Mouse (Mus musculus) liver, embryonic 12.5 days (tissue): ENCODE measurements around the gene Hoxa6. TPM values are rescaled to one million over a fixed set of nuclear protein-coding genes. Genes with fewer than 3 reads are reported as not detected.

ENCODE experiments used
- ATAC-seq: fragments of 200-750 bp; cut with Nextera tagmentation; 2 replicates; pipeline ENCODE4 v1.8.0; 2017; ENCODE audit warnings: moderate number of reproducible peaks, mild to moderate bottlenecking, moderate library complexity
- H3K27ac ChIP-seq: fragments of 300-500 bp; sonication (generic); 2 replicates; pipeline ENCODE4 v1.5.1; 2016; ENCODE audit warnings: mild to moderate bottlenecking
- H3K27me3 ChIP-seq: fragments of 300-500 bp; sonication (generic); replicated peaks from 2 replicates; pipeline ENCODE4 v1.6.1; 2016; ENCODE audit warnings: mild to moderate bottlenecking, moderate library complexity
- H3K36me3 ChIP-seq: fragments of 300-500 bp; sonication (generic); 2 replicates; pipeline ENCODE4 v1.6.1; 2016; ENCODE audit warnings: mild to moderate bottlenecking, moderate library complexity
- H3K4me1 ChIP-seq: fragments of 300-500 bp; sonication (generic); 2 replicates; pipeline ENCODE4 v1.6.1; 2016
- H3K4me2 ChIP-seq: fragments of 300-500 bp; sonication (generic); 2 replicates; pipeline ENCODE4 v1.6.1; 2016; ENCODE audit warnings: mild to moderate bottlenecking, moderate library complexity
- H3K4me3 ChIP-seq: fragments of 300-500 bp; sonication (generic); 2 replicates; pipeline ENCODE4 v1.5.1; 2016; ENCODE audit warnings: mild to moderate bottlenecking, moderate library complexity
- H3K9ac ChIP-seq: fragments of 300-500 bp; sonication (generic); 2 replicates; pipeline ENCODE4 v1.6.1; 2016; ENCODE audit warnings: mild to moderate bottlenecking, moderate library complexity
- H3K9me3 ChIP-seq: fragments of 300-500 bp; sonication (generic); replicated peaks from 2 replicates; pipeline ENCODE4 v1.6.1; 2016; ENCODE audit warnings: mild to moderate bottlenecking, moderate library complexity
- WGBS: fragments of 180-500 bp; shearing (Covaris S2); methylation state at CpG from one replicate; pipeline ENCODE4 v1.1.7; 2016; ENCODE audit not compliant: insufficient replicate concordance; 5-methylcytosine and 5-hydroxymethylcytosine counted together
- polyA plus RNA-seq: library from polyadenylated mRNA; unstranded; fragments of >200 nt; fragmentation: Nextera tagmentation; extraction: Ambion mirVana; gene quantifications from 2 replicates; pipeline ENCODE4 v1.2.1, GENCODE M21; 2016

Hoxa6 gene
- polyA plus RNA-seq, 1 experiment from 2014 or later, result 0.14 TPM

- H3K9ac ChIP-seq, result no peak overlapping the region
- no peak for ATAC-seq
These were observed 38.4 kb upstream of the Hoxa6 start for GRCm38 (mm10) chr6:52246916-52247315.

GRCm38 (mm10) chr6:52246403-52246803 lies 37.9 kb upstream of the Hoxa6 start:
- no peaks in the 10 kb centered on the region for H3K9me3 ChIP-seq
- H3K9ac ChIP-seq, result no peak overlapping the region
- no peak for ATAC-seq
- no peak overlapping the region for H3K27ac ChIP-seq
- peaks cover 98% of the 10 kb centered on the region for H3K27me3 ChIP-seq
- H3K36me3 ChIP-seq, result no peaks in the 10 kb centered on the region
- WGBS, result 1% methylated on average over 26 of the region's 26 CpGs
- H3K4me2 ChIP-seq, result no peak overlapping the region
- peaks cover 7% of the 10 kb centered on the region; the same call in 1 of the 2 replicates for H3K4me1 ChIP-seq
- no peak overlapping the region for H3K4me3 ChIP-seq

More at GRCm38 (mm10) chr6:52246916-52247315, 38.4 kb upstream of the Hoxa6 start:
- Histone ChIP-seq H3K27me3 (peaks cover 98% of the 10 kb centered on the region), H3K4me2 (no peak overlapping the region), H3K4me1 (peaks cover 7% of the 10 kb centered on the region; the same call in 1 of the 2 replicates), H3K9me3 (no peaks in the 10 kb centered on the region), H3K4me3 (no peak overlapping the region), H3K27ac (no peak overlapping the region), H3K36me3 (no peaks in the 10 kb centered on the region)
- WGBS, result 3% methylated on average over 3 of the region's 3 CpGs

GRCm38 (mm10) chr6:52245757-52246142 lies 37.2 kb upstream of the Hoxa6 start, which contains the start of gene Hoxa11:
Hoxa11 (minus strand) TSS chr6:52245810.
- no peak within 1 kb of the TSS for H3K4me2 ChIP-seq
- peaks cover 7% of the 10 kb centered on the region; the same call in 1 of the 2 replicates for H3K4me1 ChIP-seq
- no peaks in the 10 kb centered on the region for H3K36me3 ChIP-seq
- ATAC-seq, result no peak
- H3K9me3 ChIP-seq, result no peaks in the 10 kb centered on the region
- H3K27ac ChIP-seq, result no peak within 1 kb of the TSS
- no peak within 1 kb of the TSS for H3K4me3 ChIP-seq
- peaks cover 98% of the 10 kb centered on the region for H3K27me3 ChIP-seq
- 3% methylated on average over 20 of the region's 20 CpGs for WGBS
- no peak within 1 kb of the TSS for H3K9ac ChIP-seq

GRCm38 (mm10) chr6:52245040-52245756 lies 36.7 kb upstream of the Hoxa6 start:
- Histone ChIP-seq H3K4me3 (no peak overlapping the region), H3K27ac (no peak overlapping the region), H3K9me3 (no peaks in the 10 kb centered on the region), H3K9ac (no peak overlapping the region), H3K4me1 (peaks cover 7% of the 10 kb centered on the region; the same call in 1 of the 2 replicates), H3K4me2 (no peak overlapping the region), H3K36me3 (no peaks in the 10 kb centered on the region), H3K27me3 (peaks cover 98% of the 10 kb centered on the region)
- WGBS, result 1% methylated on average over 71 of the region's 71 CpGs
- no peak for ATAC-seq

- WGBS, result 2% methylated on average over 23 of the region's 23 CpGs
- no peak overlapping the region for H3K27ac ChIP-seq
- peaks cover 7% of the 10 kb centered on the region; the same call in 1 of the 2 replicates for H3K4me1 ChIP-seq
- no peak overlapping the region for H3K4me3 ChIP-seq
- H3K4me2 ChIP-seq, result no peak overlapping the region
- no peak for ATAC-seq
- peaks cover 98% of the 10 kb centered on the region for H3K27me3 ChIP-seq
- H3K9ac ChIP-seq, result no peak overlapping the region
- no peaks in the 10 kb centered on the region for H3K9me3 ChIP-seq
- no peaks in the 10 kb centered on the region for H3K36me3 ChIP-seq
These were observed 36.0 kb upstream of the Hoxa6 start for GRCm38 (mm10) chr6:52244471-52245039.

GRCm38 (mm10) chr6:52243681-52244121 lies 35.2 kb upstream of the Hoxa6 start:
- H3K27ac ChIP-seq, result no peak overlapping the region
- no peak overlapping the region for H3K9ac ChIP-seq
- 1% methylated on average over 12 of the region's 12 CpGs for WGBS
- H3K4me1 ChIP-seq, result peaks cover 7% of the 10 kb centered on the region; the same call in 1 of the 2 replicates
- no peaks in the 10 kb centered on the region for H3K36me3 ChIP-seq
- no peak overlapping the region for H3K4me2 ChIP-seq
- ATAC-seq, result no peak
- H3K4me3 ChIP-seq, result no peak overlapping the region
- H3K9me3 ChIP-seq, result no peaks in the 10 kb centered on the region
- H3K27me3 ChIP-seq, result peaks cover 98% of the 10 kb centered on the region

GRCm38 (mm10) chr6:52242801-52243332 lies 34.3 kb upstream of the Hoxa6 start:
- no peak for ATAC-seq
- H3K36me3 ChIP-seq, result no peaks in the 10 kb centered on the region
- H3K9me3 ChIP-seq, result no peaks in the 10 kb centered on the region
- H3K4me2 ChIP-seq, result no peak overlapping the region
- H3K27ac ChIP-seq, result no peak overlapping the region
- H3K9ac ChIP-seq, result no peak overlapping the region
- H3K4me1 ChIP-seq, result peaks cover 7% of the 10 kb centered on the region; the same call in 1 of the 2 replicates
- H3K27me3 ChIP-seq, result peaks cover 98% of the 10 kb centered on the region
- 8% methylated on average over 4 of the region's 4 CpGs for WGBS
- no peak overlapping the region for H3K4me3 ChIP-seq

GRCm38 (mm10) chr6:52241001-52241621 lies 32.6 kb upstream of the Hoxa6 start:
- Histone ChIP-seq H3K27me3 (peaks cover 99% of the 10 kb centered on the region), H3K9me3 (no peaks in the 10 kb centered on the region), H3K36me3 (no peaks in the 10 kb centered on the region), H3K9ac (no peak overlapping the region), H3K4me3 (no peak overlapping the region), H3K4me2 (no peak overlapping the region), H3K27ac (no peak overlapping the region), H3K4me1 (peaks cover 7% of the 10 kb centered on the region; the same call in 1 of the 2 replicates)
- ATAC-seq, result no peak
- WGBS, result 4% methylated on average over 9 of the region's 9 CpGs

GRCm38 (mm10) chr6:52240389-52241000 lies 32.0 kb upstream of the Hoxa6 start, which contains the start of gene Hoxa10:
Hoxa10 (minus strand) TSS chr6:52240854.
- H3K27me3 ChIP-seq, result peaks cover 99% of the 10 kb centered on the region
- no peaks in the 10 kb centered on the region for H3K36me3 ChIP-seq
- H3K4me3 ChIP-seq, result no peak within 1 kb of the TSS
- ATAC-seq, result no peak
- 2% methylated on average over 35 of the region's 35 CpGs for WGBS
- H3K4me2 ChIP-seq, result peak within 1 kb of the TSS; percentile 16; the same call in 1 of the 2 replicates
- no peak within 1 kb of the TSS for H3K9ac ChIP-seq
- H3K27ac ChIP-seq, result no peak within 1 kb of the TSS
- H3K4me1 ChIP-seq, result peaks cover 7% of the 10 kb centered on the region; the same call in 1 of the 2 replicates
- H3K9me3 ChIP-seq, result no peaks in the 10 kb centered on the region

GRCm38 (mm10) chr6:52239625-52240388 lies 31.3 kb upstream of the Hoxa6 start:
- Histone ChIP-seq H3K9me3 (no peaks in the 10 kb centered on the region), H3K4me1 (0 out of 2 replicates have a peak, but pooled peaks cover under 1% of the 10 kb centered on the region), H3K4me2 (peak overlapping the region; percentile 16; the same call in 1 of the 2 replicates), H3K36me3 (no peaks in the 10 kb centered on the region), H3K4me3 (no peak overlapping the region), H3K27me3 (peaks cover 99% of the 10 kb centered on the region), H3K27ac (no peak overlapping the region), H3K9ac (no peak overlapping the region)
- no peak for ATAC-seq
- 4% methylated on average over 30 of the region's 30 CpGs for WGBS

- WGBS, result 6% methylated on average over 7 of the region's 7 CpGs
- H3K9ac ChIP-seq, result no peak overlapping the region
These were observed 30.5 kb upstream of the Hoxa6 start for GRCm38 (mm10) chr6:52238976-52239375.

More at GRCm38 (mm10) chr6:52238976-52239375, 30.5 kb upstream of the Hoxa6 start:
- no peak for ATAC-seq
- Histone ChIP-seq H3K36me3 (no peaks in the 10 kb centered on the region), H3K4me1 (no peaks in the 10 kb centered on the region), H3K27ac (no peak overlapping the region), H3K4me2 (no peak overlapping the region), H3K27me3 (peaks cover 99% of the 10 kb centered on the region), H3K9me3 (no peaks in the 10 kb centered on the region), H3K4me3 (no peak overlapping the region)
